Mouse (Mus musculus) urinary bladder, adult 2 months (tissue): Measurements from ENCODE around the gene Mrtfa. TPM values are rescaled to one million over a fixed set of nuclear protein-coding genes. Genes with fewer than 3 reads are reported as not detected.

Experiments
- DNase-seq: peaks from one replicate; pipeline ENCODE4 v3.0.0; 2022; ENCODE audit warnings: low spot score
- polyA plus RNA-seq: library from polyadenylated mRNA; depleted of rRNA; stranded (reverse); fragments of >200 nt; gene quantifications from 2 replicates; pipeline ENCODE4 v1.2.3, GENCODE M21; 2012; rRNA removed

Mrtfa gene
- polyA plus RNA-seq, 1 experiment = 9.3 TPM

GRCm38 (mm10) chr15:80989712-80990111 lies 200.8 kb downstream of the Mrtfa start:
- no peak for DNase-seq

- no peak for DNase-seq
Observed at GRCm38 (mm10) chr15:80988331-80988730, 202.2 kb downstream of the Mrtfa start.

- DNase-seq = no peak
Observed at GRCm38 (mm10) chr15:80983264-80983663, 207.3 kb downstream of the Mrtfa start.

- no peak for DNase-seq
Observed at GRCm38 (mm10) chr15:80981176-80981575, 209.4 kb downstream of the Mrtfa start.

- no peak for DNase-seq
Observed at GRCm38 (mm10) chr15:80979611-80980010, 210.9 kb downstream of the Mrtfa start.

- peak; percentile 75 for DNase-seq
Observed at GRCm38 (mm10) chr15:80977620-80978334, 212.8 kb downstream of the Mrtfa start, which contains the start of gene Sgsm3. Sgsm3 (plus strand) TSS chr15:80977765.

GRCm38 (mm10) chr15:80975666-80976065 lies 214.9 kb downstream of the Mrtfa start:
- no peak for DNase-seq

GRCm38 (mm10) chr15:80974311-80974710 lies 216.2 kb downstream of the Mrtfa start:
- no peak for DNase-seq

- no peak for DNase-seq
Observed at GRCm38 (mm10) chr15:80969371-80969770, 221.2 kb downstream of the Mrtfa start.

Other genes starting within 250 kb of the Mrtfa start
- 68.8 and 72.9 TPM in 2 replicates for gene Adsl, start 242.3 kb downstream of the Mrtfa start, polyA plus RNA-seq
- 44.7 and 47.8 TPM in 2 replicates for gene Sgsm3, start 213.0 kb downstream of the Mrtfa start, polyA plus RNA-seq
- gene Mchr1, start 44.7 kb upstream of the Mrtfa start, polyA plus RNA-seq = 7.9 and 9.9 TPM in 2 replicates
- 76.6 and 91.1 TPM in 2 replicates for gene Slc25a17, start 170.1 kb upstream of the Mrtfa start, polyA plus RNA-seq
- 67.1 and 80.0 TPM in 2 replicates for gene St13, start 209.3 kb upstream of the Mrtfa start, polyA plus RNA-seq
- gene Xpnpep3, start 209.4 kb upstream of the Mrtfa start, polyA plus RNA-seq = 8.1 and 8.2 TPM in 2 replicates
- 0.04 TPM in 1 of 2 replicates, not detected in the other for gene Dnajb7, start 217.5 kb upstream of the Mrtfa start, polyA plus RNA-seq